Mouse (Mus musculus) ES-E14 (cell line): ENCODE measurements around the gene Borcs5.

ENCODE experiments used
- CHD2 ChIP-seq: IDR thresholded peaks from 2 replicates; pipeline ENCODE4 v1.6.1; 2014; ENCODE audit warnings: mild to moderate bottlenecking, low read depth, low read length, inconsistent platforms
- HCFC1 ChIP-seq: IDR thresholded peaks from 2 replicates; pipeline ENCODE4 v1.6.1; 2012; ENCODE audit warnings: low read length, inconsistent platforms, borderline replicate concordance; ENCODE audit not compliant: insufficient read depth
- MAFK ChIP-seq: IDR thresholded peaks from 2 replicates; pipeline ENCODE4 v1.6.1; 2014; ENCODE audit warnings: mild to moderate bottlenecking, low read depth, low read length, inconsistent platforms; ENCODE audit not compliant: insufficient read depth
- ZC3H11A ChIP-seq: IDR thresholded peaks from 2 replicates; pipeline ENCODE4 v1.6.1; 2012; ENCODE audit warnings: low read depth, mild to moderate bottlenecking, inconsistent platforms, low read length, borderline replicate concordance

DNA sequence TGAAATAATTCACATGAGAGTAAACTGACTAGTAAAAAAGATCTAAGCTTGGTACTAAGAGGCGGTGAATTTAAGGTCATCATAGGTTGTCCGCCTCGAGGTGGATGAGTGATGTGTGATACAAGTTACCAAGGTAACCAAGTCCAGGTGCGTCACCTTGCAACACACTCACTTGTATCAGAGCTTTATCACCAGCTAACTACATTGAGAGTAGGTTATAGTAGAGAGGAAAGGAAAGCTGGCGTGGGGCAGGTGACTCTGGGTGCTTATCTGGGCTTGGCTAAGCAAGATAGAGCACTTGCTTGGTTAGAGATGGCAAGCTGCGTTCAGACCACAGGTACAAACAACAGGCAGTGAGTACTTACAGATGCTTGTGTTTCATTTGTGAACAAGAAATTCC, 7.5 kb downstream of the Borcs5 start:
- no peak for TF ChIP-seq HCFC1
- TF ChIP-seq CHD2 = no peak
- no peak for TF ChIP-seq ZC3H11A
- no peak for TF ChIP-seq MAFK
